Mouse (Mus musculus) cerebellum, adult 2 months (tissue): Measurements from ENCODE around the gene Usp6nl. TPM values are rescaled to one million over a fixed set of nuclear protein-coding genes. Genes with fewer than 3 reads are reported as not detected.

Experiments
- DNase-seq, 2 experiments: peaks; one replicate each; pipeline ENCODE4 v3.0.0; 2021
- H3K27ac ChIP-seq: fragments of 200-500 bp; 2 replicates; pipeline ENCODE4 v1.5.1; 2012; ENCODE audit warnings: low read length, control low read depth, inconsistent platforms; ENCODE audit not compliant: insufficient read depth
- H3K27me3 ChIP-seq: fragments of 200-500 bp; 2 replicates; pipeline ENCODE4 v1.6.1; 2012; ENCODE audit warnings: inconsistent platforms, mild to moderate bottlenecking, low read length, moderate library complexity; ENCODE audit not compliant: control insufficient read depth, insufficient read depth
- H3K4me1 ChIP-seq: fragments of 200-500 bp; 2 replicates; pipeline ENCODE4 v1.6.1; 2011; ENCODE audit warnings: low read length; ENCODE audit not compliant: control insufficient read depth, insufficient read depth
- H3K4me3 ChIP-seq: fragments of 200-500 bp; replicated peaks from 2 replicates; pipeline ENCODE3; 2011; ENCODE audit warnings: mild to moderate bottlenecking, low read depth, low read length, control low read depth; ENCODE audit not compliant: insufficient read depth
- CTCF ChIP-seq: fragments of 200-500 bp; IDR thresholded peaks from 2 replicates; pipeline ENCODE4 v1.5.1; 2011; ENCODE audit warnings: low read depth, mild to moderate bottlenecking, control low read depth, low read length, moderate library complexity, borderline replicate concordance; ENCODE audit not compliant: insufficient read depth
- POLR2A ChIP-seq: fragments of 200-500 bp; IDR thresholded peaks from 2 replicates; pipeline ENCODE4 v1.6.1; 2011; ENCODE audit warnings: low read length, control low read depth, borderline replicate concordance; ENCODE audit not compliant: insufficient read depth
- WGBS: fragments of 180-500 bp; shearing (Covaris S2); methylation state at CpG from one replicate; pipeline ENCODE4 v1.1.7; 2018; 5-methylcytosine and 5-hydroxymethylcytosine counted together
- polyA plus RNA-seq: library from polyadenylated mRNA; depleted of rRNA; stranded (reverse); fragments of >200 nt; gene quantifications from 2 replicates; pipeline ENCODE4 v1.2.3, GENCODE M21; 2012

Gene Usp6nl
- polyA plus RNA-seq, 1 experiment = 16.5 TPM

DNA sequence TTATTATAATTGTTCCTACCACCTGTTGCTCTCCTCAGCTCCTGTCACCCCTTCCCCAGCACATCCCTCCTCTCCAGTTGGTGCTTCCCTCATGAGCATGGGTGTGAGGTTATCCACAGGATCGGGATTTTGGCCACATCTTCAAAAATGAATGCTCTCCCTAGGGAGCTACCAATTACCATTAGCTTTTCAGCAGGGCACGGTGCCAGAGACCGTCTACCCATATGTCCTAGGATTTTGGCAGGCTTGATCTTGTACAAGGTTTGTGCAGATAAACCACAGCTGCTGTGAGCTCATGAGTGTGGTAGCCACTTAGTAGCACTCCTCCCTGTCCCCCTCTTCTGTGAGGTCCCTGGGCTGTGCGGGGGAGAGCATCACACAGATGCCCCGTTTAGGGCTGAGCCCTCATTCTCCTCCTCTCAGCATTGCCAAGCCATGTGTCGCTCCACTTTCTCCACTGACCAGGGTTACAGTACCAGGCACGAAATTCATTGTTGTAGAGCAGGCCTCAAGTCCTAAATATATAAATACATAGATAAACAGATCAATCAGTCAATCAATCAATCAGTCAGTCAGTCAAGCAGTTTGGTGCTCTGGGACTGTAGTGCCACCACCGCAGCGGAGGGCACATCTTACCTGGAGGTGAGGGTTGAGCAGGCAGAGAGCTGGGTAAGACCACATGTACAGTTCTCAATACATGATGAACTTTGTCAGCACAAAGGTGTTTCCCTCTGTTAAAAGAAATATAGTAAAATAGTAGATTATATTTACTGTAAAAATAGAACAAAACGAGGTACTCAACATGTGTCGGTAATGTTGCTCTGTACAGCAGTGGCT, 27.0 kb downstream of the Usp6nl start:
- Histone ChIP-seq H3K27ac (no peak overlapping the region), H3K4me3 (no peak overlapping the region), H3K4me1 (peaks cover 10% of the 10 kb centered on the region), H3K27me3 (no peaks in the 10 kb centered on the region)
- TF ChIP-seq CTCF (no peak), POLR2A (no peak)
- WGBS = 46% methylated on average over 11 of the region's 11 CpGs
- peak; percentile 51 to 64 for DNase-seq

- H3K27me3 ChIP-seq = no peaks in the 10 kb centered on the region
- DNase-seq = no peak
- no peak overlapping the region for H3K4me3 ChIP-seq
- no peak overlapping the region for H3K27ac ChIP-seq
- TF ChIP-seq CTCF (no peak), POLR2A (no peak)
- H3K4me1 ChIP-seq = peaks cover 10% of the 10 kb centered on the region
- 75% methylated on average over 9 of the region's 9 CpGs for WGBS
Observed at GRCm38 (mm10) chr2:6350164-6350563, 27.7 kb downstream of the Usp6nl start.

- Histone ChIP-seq H3K27me3 (no peaks in the 10 kb centered on the region), H3K4me1 (peaks cover 10% of the 10 kb centered on the region), H3K4me3 (no peak overlapping the region), H3K27ac (no peak overlapping the region)
- no peak for DNase-seq
- TF ChIP-seq POLR2A (no peak), CTCF (no peak)
- WGBS = 68% methylated on average over 7 of the region's 7 CpGs
Observed at GRCm38 (mm10) chr2:6350931-6351695, 28.6 kb downstream of the Usp6nl start.

DNA sequence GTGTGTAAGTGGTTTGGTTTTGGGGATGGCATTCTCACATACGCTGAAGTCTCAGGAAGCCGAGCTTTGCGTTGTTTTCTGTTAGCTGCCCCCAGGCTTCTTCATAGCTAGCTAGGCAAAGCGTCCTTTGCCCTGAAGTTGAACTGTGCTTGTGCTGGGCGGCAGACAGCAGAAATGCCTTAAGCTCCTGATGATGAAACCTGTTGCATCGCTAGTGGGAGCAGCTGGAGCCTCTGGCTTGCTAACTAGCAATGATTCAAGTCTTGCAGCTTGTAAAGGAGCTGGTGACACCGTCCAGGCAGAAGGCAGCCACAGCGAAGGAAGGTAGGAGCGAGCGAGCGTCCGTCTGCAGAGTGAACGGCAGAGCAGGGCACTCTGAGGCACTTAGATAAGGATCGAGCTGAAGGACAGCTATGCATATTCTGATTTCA, 30.1 kb downstream of the Usp6nl start:
- Histone ChIP-seq H3K4me1 (peaks cover 10% of the 10 kb centered on the region), H3K4me3 (no peak overlapping the region), H3K27me3 (no peaks in the 10 kb centered on the region), H3K27ac (no peak overlapping the region)
- TF ChIP-seq CTCF = no peak
- TF ChIP-seq POLR2A = no peak
- 78% methylated on average over 14 of the region's 14 CpGs for WGBS
- DNase-seq = no peak

- Histone ChIP-seq H3K27ac (no peak overlapping the region), H3K27me3 (no peaks in the 10 kb centered on the region), H3K4me1 (peaks cover 10% of the 10 kb centered on the region), H3K4me3 (no peak overlapping the region)
- no peak for DNase-seq
- TF ChIP-seq POLR2A (no peak), CTCF (no peak)
- 90% methylated on average over 4 of the region's 4 CpGs for WGBS
Observed at GRCm38 (mm10) chr2:6353060-6353459, 30.6 kb downstream of the Usp6nl start.

- no peak overlapping the region for H3K4me3 ChIP-seq
- no peaks in the 10 kb centered on the region for H3K27me3 ChIP-seq
- no peak for DNase-seq
- TF ChIP-seq POLR2A (no peak), CTCF (no peak)
- H3K4me1 ChIP-seq = peaks cover 2% of the 10 kb centered on the region; the same call in 1 of the 2 replicates
- no peak overlapping the region for H3K27ac ChIP-seq
- 92% methylated on average over 7 of the region's 7 CpGs for WGBS
Observed at GRCm38 (mm10) chr2:6357306-6357705, 34.8 kb downstream of the Usp6nl start.

- TF ChIP-seq POLR2A (no peak), CTCF (no peak)
- Histone ChIP-seq H3K27ac (no peak overlapping the region), H3K4me3 (no peak overlapping the region), H3K27me3 (no peaks in the 10 kb centered on the region), H3K4me1 (peaks cover 2% of the 10 kb centered on the region)
- no peak for DNase-seq
- WGBS = 37% methylated on average over 9 of the region's 9 CpGs
Observed at GRCm38 (mm10) chr2:6359645-6360044, 37.2 kb downstream of the Usp6nl start.
